Mouse (Mus musculus) adrenal gland (tissue): ENCODE data around the gene Slc24a2.

Source experiments
- intact Hi-C: fragments of 180-260 bp; cut with DNase I; formaldehyde crosslinking; loops from one replicate; pipeline ENCODE4 v1.15.1; 2025

The Slc24a2 gene

DNA sequence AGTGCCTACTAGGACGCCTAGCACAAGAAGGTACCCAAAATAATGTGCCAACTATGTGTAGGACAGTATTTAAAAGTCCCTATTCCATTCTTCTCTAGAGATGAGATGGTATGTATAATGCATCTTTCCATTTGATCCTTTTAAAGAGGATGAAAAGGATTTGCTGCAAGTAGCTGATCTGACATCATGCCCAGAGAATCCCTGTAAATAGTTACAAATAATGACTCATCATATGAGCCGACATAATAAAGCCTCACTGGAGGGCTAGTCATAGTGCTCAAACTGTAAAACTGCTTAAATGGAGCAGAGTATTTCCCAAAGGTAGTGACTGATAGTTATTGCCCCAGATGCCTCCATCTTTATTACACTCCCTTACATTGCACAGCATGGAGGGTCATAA, 183.1 kb downstream of the Slc24a2 start:
- intact Hi-C loops: loop anchor here (10.0 kb wide), 1 partner anchor 308 kb away; no protein-coding TSS in a partner anchor

DNA sequence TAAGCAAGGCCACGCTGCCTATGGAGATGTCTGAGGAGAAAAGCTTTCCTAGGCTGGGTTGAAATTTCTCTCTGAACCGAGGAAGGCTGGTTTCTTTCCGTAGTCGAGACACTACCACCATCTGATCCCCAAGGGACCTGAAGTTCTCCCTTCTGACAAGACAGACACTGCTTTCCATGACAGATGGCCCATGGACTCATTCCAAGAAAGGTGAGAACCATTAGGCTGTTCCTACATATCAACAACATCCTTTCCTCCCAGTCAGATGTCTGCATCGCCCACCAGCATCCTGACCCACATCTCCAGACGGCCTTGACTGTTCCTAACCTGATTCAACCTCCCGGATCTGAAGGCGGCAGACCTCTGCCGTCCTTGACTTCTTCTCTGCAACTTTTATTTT, 187.0 kb downstream of the Slc24a2 start:
- intact Hi-C loops: loop anchor here (10.0 kb wide), 1 partner anchor 312 kb away; no protein-coding TSS in a partner anchor

DNA sequence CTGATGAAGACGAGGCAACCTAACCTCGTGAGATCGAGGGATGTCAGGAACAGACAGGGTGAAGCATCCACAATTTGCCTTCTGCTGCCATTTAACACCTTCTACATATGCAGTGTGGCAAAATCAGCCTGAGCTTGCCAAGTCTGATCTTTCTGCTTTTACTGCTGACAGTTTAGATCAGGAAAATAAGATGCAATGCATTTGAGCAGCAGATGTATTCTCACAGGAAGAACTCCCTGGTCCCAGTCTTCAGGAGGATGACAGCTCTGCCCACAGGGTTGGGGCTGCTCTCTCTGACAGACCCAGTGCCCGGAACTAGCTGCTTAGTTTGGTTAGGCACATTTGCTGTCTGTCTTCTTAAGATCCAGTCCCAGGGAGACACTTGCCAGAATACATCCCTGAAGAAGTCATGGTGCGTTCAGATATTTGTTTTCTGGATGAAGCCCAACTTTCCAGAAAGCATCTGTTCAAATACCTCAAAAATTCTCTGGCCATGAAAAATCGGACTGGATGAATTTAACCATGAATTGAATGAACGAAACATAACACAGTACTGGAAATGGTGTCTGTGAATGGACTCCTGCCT, 188.8 kb downstream of the Slc24a2 start:
- intact Hi-C loops: loop anchor here (10.0 kb wide), 1 partner anchor 313 kb away; no protein-coding TSS in a partner anchor

DNA sequence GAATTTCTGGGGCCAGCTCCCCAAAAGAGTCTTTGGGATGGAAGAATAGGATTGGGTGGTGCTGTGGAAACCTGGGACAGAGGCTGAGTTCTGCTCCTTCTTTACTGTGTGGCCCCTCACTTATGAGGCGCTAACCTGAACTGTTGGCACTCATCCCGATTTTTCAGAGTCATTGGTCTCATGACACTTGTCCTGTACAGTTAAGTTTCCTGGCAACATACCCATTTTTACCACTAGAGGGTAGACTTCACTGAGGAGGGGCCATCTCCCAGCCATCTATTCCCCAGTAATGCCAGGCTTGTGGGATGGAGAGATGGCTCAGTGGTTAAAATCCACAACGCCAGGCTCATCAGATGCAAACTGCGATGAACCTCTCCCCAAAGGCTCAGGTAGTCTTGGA, 192.7 kb downstream of the Slc24a2 start:
- intact Hi-C loops: no loop called here

DNA sequence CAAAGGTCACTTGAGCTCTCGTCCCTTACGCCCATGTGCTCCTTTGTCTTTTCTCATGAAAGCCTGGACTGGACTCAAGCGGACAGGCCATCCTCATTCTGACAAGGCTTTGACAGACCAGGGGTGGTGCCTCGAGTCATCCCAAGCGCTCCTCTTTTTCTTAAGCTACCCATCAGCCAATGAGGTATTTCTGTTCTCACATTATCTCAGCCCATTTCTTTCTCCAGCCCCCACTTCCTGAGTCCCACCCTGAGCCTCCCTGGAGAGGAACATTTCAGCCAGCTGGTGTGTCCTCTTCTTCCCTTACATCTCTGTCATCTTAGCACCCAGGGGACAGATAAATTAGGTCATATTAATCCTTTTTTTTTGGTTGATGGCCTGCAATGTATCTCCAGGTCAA, 193.8 kb downstream of the Slc24a2 start:
- intact Hi-C loops: no loop called here

DNA sequence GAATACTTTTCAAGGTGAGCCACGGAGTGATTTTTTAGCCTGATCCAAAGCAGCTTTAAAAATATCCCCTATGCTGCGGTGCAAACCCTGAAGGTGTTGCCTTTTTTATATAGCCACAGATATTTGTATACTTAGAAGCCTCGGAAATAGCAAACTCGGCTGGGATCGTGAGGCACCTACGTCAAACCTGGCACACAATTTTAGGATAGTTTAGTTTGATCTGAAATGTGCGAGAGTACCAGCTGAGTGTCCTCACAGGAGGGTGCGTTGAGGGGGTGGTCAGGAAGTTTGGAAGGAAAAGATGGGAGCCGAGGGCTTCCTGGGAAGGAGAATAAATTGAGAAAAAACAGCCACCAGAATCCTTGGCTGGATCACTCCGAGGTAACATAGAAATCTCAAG, 194.6 kb downstream of the Slc24a2 start:
- intact Hi-C loops: no loop called here

DNA sequence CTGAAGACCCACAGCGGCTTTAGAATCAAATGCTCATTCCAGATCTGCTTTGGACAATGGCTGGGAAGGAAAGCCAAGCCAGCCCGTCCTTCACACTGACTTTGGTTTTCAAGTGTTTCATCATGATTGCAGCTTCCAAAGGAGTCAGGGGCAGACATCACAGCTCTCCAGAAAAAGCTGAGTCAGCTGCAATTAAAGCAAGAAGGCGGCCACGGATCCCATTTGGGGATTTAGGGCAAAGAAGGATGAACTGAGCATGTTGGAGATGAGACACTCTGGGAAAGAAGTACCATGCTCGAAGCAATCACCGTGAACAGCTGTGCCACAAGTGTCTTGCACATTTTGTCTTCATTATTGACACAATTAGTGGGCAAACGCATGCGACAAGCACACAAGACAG, 197.6 kb downstream of the Slc24a2 start:
- intact Hi-C loops: no loop called here

DNA sequence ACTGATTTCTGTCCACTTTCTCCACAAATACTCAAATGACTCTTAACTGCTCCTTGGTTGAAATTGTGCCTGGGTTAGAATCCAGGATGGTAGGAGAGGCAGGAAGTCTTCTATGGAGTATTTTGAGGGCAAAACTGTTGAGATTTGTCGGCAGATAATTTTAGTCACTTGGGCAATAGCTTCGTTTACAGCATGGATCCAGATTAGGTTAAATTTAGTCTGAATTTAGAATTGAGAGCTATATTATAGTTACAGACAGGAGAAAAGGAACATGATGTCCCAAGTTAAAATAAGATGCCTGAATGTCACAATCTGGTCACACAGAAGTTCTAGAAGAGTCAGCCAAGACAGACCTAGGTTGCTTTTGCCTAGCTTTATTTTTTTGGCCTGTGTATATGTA, 199.2 kb downstream of the Slc24a2 start:
- intact Hi-C loops: no loop called here

DNA sequence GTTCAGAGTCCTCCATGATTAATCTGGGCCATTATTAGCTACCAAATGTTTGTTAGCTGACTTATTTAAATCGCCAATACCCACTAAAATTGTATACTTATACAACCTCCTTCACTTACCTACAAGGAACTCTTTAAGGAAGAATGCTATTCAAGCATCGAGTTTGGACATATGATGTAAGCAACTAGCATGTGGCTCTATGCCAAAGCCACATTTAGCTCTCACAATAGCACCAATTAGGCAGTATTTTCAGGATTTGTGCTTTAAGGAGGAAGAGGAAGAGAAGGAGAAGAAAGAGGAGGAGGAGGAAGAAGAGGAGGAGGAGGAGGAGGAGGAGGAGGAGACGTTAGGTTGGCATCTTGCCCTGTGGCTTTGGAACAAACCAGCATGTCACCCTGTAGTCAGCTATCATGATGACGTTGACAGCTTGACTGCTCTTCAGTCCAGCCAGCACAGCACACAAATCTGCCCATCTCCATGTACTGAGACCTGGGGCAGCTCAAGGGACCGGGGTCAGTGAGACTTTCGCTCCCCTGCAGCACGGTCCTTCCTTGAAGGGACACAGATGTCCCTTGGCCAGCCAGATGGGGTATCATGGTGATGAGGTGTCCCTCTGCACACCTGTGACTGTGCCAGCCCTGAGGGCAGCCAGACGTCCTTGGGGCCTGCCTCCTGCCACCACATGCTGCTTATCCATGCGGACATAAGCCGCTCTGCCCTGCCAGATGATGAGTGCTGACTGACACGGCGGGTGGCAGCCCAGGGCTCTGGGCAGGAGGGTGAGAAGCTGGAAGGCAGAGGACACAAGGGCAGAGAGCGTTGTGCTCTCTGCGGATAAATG, 203.7 kb downstream of the Slc24a2 start:
- intact Hi-C loops: no loop called here

DNA sequence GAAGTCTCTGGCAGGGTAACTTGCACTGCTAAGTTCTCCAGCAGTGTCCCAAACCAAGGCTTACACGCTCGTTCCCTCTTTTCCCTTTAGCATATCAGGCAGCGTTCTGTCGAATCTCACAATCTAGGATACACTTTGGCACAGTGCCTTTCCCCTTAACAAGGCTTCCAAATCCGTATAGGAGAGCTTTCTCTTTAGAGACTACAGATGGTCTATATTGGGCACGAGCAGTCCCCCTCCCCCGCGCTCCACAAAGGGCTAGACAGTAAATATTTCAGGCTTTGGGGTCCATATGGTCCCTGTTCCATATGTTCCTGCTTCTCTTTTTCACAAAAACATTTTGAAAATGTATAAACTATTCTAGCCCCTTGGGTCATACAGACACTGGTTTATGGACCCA, 205.7 kb downstream of the Slc24a2 start:
- intact Hi-C loops: no loop called here

DNA sequence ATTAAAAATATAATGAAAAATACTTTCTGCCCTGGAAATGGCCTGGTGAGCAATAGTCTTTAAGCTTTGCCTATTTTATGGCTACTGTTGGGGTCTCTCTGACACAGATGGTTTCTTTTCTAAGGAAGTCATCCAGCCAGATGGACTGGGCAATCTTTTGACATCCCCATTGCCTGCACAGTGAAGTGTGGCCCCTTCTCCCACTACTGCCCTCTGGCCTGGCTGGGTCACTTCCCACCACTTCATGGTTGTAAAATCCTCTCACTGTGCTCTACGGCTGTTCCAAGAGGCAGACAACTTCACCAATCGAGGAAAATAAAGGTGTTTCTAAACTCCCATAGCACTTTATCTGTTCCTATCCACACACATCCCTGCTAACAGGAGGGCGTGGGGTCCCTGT, 208.7 kb downstream of the Slc24a2 start:
- intact Hi-C loops: no loop called here

DNA sequence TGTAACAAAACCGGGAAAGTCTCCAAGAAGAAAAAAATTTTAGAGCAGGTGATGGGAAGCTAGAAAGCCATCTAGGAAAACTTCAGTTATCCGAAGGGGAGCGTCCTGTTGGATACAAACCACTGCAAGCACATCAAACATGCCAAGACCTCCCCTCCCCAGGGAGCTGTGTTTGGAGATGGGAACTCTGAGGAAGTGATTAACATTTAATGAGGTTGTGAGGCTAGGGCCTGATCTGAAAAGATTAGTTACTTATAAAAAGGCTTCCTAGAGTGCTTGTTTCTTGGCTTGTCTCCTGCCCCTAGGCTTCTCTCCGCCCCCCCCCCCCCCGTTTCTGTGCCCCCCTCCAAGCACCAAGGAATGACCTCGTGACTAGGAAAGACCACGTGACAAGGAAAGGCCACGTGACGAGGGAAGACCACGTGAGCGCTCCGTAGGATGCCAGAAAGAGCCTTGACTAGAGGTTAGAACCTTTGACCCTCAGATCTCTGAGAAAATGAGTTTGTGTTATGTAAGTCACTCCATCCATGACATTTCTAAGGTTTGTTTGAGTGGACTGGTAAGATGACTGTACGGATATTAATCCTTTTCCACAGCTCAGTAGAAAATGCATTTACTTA, 210.7 kb downstream of the Slc24a2 start:
- intact Hi-C loops: no loop called here

DNA sequence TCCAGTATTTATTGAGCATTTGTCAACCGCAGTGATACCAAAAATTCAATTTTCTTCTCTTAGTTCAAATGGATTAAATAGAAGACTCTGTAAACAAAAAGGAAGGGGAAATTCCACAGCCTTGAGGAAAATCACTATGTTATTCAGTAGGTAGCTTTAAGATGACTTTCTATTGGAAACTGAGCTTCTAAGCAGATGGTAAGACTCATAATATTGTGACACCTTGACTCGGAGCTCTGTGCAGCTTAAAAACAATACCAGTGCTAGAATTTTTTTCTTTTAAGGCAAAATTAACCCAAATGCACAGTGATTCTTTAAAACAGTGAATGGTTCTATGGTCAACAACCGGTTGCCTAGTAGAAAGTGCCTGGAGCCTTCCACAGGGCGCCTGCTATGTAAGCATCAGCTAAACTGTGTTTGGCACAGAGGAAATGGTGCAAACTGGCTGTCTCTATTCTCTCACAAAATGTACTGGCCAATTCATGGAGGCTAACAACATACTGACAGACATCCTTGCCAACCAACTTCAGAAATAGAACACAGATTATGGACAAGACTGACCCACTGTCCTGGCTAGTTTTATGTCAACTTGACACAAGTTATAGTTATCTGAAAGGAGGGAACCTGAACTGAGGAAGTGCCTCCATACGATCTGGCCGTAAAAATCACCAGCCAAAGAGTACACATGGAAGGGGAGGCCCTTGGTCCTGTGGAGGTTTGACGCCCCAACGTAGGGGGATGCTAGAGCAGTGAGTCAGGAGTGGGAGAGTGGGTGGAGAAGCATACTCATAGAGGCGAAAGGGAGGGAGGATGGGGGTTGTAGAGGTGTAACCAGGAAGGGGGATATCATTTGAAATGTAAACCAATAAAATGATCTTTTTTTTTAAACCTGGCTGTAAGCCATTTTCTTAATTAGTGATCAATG, 211.9 kb downstream of the Slc24a2 start:
- intact Hi-C loops: no loop called here

DNA sequence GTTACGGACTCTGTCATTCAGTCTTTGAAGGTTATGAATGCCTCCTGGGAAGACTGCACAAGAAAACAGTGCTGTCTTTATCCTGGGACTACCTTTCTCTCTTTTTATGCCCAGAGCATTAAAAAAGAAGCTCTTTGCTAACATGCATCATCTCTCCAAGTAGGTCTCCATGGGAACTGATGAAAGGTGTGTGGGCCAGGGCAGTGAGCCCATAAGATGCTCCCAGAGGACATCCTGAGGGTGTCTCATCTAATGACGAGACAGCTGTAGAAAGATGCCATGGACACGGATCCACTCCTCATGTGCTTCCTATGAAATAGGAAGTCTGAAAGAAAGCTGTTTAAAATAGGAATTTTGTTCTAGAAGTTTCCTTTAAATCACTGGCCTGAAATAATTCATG, 212.8 kb downstream of the Slc24a2 start:
- intact Hi-C loops: no loop called here

DNA sequence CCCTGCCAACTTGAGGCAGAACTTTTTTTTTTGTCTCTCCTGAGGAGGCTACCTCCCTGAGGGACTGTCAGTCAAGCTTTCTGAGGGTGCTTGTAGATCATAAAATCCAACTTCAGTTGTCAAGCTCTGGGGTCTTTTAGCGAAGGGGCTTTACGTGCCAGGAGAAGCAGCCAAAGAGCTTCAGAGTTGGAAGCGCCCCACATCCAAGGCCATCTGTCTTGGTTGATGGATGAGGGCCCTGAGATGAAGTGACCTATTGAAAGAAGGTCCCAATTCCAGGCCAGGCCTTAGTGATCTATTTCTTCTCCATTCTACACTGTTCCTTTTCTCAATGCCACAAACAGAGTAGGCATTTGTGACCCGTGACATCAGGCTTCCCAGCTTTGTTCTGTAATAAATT, 214.5 kb downstream of the Slc24a2 start:
- intact Hi-C loops: no loop called here

DNA sequence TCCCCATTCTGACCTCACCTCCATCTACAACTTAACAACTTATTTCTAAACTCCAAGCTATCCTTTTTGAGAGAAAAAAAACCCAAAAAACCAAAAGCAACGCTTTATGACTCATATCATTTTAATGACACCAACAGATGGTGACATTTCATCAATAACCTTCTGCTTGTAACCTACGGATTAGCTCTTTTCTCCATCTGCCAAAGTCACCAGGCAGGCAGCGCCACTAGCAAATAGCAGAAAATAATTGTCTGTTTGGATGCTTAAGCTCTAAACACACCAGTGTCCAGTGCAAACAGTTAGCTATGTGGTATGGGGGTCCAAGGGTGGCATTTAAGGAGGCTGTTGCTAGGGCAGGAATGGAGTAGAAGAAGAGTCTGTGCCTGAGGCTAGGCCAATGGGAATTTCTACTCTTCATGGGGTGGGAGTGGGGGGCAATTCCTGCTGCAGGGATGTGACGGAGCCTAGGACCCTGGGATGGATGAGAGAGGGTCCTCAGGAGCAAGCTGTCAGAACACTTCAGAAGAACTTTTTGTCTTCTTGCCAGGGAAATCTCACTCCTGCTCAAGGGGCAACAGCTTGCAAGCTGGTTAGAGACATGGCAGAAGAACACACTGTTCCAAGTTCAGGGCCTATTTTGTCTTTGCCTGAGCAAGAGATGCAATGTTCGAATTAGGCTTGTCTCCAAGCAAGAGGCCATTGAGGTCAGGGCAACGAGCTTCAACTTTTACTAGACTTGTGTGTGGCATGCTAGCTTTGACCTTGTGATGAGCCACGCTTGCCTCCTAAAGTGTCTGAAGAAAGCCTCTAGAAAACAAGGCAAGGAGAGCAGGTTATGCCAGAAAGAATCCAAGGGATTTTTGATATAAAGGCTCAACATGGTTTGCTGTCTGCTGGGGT, 216.3 kb downstream of the Slc24a2 start:
- intact Hi-C loops: no loop called here

DNA sequence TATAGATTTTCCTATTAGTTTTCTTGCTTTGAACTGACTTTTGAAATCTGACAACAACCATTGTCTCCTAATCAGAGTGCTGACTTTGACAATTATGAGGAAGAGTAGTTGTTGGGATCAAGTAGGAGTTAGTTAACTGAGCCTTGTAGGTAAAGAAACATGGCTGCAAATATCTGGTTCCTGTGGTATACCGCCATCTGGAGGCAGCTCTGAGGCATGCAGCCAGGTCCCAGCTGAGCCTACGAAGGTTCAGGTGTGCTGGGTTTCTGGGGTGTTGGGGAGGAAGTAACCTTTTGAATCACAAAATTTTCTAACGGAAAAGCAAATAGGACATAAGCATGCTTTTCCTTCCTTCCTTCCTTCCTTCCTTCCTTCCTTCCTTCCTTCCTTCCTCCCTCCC, 237.8 kb downstream of the Slc24a2 start:
- intact Hi-C loops: no loop called here

DNA sequence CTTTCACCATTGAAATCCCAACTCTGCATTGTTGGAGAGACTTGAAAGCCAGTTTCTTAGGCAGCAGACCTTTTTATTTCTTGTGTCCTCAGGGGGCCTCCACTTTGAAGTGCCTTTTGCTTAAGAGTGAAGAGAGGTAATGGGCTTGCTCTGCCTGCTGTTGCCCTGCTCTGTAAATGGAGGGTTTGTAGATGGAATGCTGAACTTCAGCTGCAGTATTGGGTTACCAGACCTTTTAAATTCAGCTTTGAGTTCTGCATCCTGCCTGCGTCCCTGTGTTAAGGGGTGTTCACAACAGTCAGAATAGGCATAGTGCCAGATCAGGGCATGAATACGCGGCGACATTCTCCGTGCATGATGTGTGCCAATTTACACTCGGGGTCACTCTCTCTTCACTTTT, 241.0 kb downstream of the Slc24a2 start:
- intact Hi-C loops: no loop called here

DNA sequence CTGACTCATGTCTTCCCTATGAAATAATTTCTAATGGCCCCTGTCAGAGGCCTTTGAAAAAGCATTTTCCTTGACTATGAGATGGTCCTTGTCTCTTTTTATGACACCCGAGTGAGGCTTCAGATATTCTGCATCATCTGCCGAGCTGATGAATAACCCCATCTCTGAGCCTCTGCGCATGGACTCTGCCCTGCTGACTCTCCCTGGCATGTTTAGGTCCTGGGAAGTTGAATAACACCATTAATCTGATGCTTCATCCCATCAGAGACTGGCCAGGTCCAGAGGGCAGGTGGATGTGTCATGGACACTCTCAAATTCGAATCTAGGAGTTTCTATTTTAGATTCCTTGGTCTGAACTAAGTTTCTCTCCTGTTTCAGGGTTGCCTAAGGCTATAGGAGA, 242.4 kb downstream of the Slc24a2 start:
- intact Hi-C loops: no loop called here

DNA sequence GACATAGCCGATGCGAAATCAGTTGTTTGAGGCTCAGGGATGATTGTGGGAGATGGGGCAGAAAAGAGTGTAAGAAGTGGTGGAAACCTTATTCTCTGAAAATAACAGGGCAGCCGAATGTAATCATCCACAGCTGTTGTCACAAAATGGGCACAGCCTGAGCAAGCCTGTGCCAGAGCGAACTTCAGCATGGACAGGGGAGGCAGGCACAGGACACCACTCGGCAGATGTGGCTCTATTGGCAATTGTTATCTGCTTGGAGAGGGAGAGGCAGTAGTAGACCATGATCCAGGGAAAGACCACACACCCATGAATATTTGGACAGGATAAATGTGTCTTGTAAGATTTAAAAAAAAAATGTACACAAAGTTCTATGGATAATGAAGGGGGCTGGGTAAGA, 253.0 kb downstream of the Slc24a2 start:
- intact Hi-C loops: no loop called here
